Mouse (Mus musculus): ENCODE results near the gene Dolpp1. TPM values are rescaled to one million over a fixed set of nuclear protein-coding genes. Genes with fewer than 3 reads are reported as not detected.

Gene Dolpp1
- total and polyA plus RNA-seq, 3 experiments, result 17.9 to 22.3 (median 19.2) TPM

- Histone ChIP-seq H3K36me3 (replicated peaks in 1 of 2; ENCODE audit: control insufficient read depth in 1 of 2, insufficient read depth in 1 of 2, low read length in 1 of 2) (peaks cover 52 to 90% of the 10 kb centered on the region in 2 experiments), H3K4me3 (replicated peaks in 1 of 3; ENCODE audit: low read depth in 2 of 3, low read length in 2 of 3, poor library complexity in 1 of 3) (no peak overlapping the region), H3K9ac (ENCODE audit: insufficient read depth, low read depth) (no peak overlapping the region), H3K27me3 (replicated peaks) (no peaks in the 10 kb centered on the region), H3K79me2 (replicated peaks; ENCODE audit: control insufficient read depth, extremely low read depth, insufficient read depth, poor library complexity, severe bottlenecking) (no peaks in the 10 kb centered on the region), H3K27ac (ENCODE audit: insufficient read depth, low read depth) (no peak overlapping the region), H3K9me3 (replicated peaks; ENCODE audit: low read length) (no peaks in the 10 kb centered on the region), H3K4me1 (ENCODE audit: control insufficient read depth in 1 of 2, insufficient read depth in 2 of 2) (no peaks in the 10 kb centered on the region), H3K4me2 (ENCODE audit: insufficient read depth, low read depth, poor library complexity, severe bottlenecking) (no peak overlapping the region)
- dilution Hi-C loops (cut with MboI; ENCODE audit: extremely low pct_ligation_motif_present, extremely low pct_unique_long_range_greater_than_20kb, low sequenced_read_pairs), result no loop called here
- no peak for DNase-seq (ENCODE audit: extremely low read depth)
- TF ChIP-seq USF2 (conservative IDR thresholded peaks at IDR 0.05; ENCODE audit: low read depth, low read length), result no peak
- in situ Hi-C loops (cut with MboI; ENCODE audit: low pct_ligation_motif_present, low pct_unique_long_range_greater_than_20kb, low sequenced_read_pairs), result no loop called here
These were observed 14.3 kb upstream of the Dolpp1 start for GRCm38 (mm10) chr2:30377721-30378120.

DNA sequence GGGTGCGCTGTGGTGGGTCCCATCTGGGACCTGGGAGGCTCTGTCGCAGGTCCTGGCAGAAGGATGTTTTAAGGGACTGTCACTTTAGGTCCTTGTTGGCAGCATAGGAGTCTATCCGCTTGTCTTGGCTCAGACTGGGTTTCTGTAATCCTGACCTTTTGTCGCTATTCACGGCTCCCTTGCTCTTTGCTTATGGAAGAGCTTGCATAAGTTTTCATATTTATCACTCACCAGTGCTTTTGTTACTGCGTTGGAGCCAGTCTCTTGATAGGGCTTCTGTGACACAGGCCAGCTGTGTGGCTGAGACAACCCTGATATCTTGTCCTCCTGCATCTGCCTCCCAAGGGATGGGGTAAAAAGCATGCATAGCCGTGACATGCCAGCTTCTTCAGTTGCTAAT is 12.7 kb upstream of the Dolpp1 start:
- DNase-seq (ENCODE audit: extremely low read depth), result no peak
- in situ Hi-C loops (cut with MboI; ENCODE audit: low pct_ligation_motif_present, low pct_unique_long_range_greater_than_20kb, low sequenced_read_pairs), result no loop called here
- H3K9ac ChIP-seq (ENCODE audit: insufficient read depth, low read depth), result no peak overlapping the region
- no peaks in the 10 kb centered on the region for H3K4me1 ChIP-seq (ENCODE audit: control insufficient read depth in 1 of 2, insufficient read depth in 2 of 2)
- no peaks in the 10 kb centered on the region for H3K79me2 ChIP-seq (replicated peaks; ENCODE audit: control insufficient read depth, extremely low read depth, insufficient read depth, poor library complexity, severe bottlenecking)
- no peak overlapping the region for H3K4me3 ChIP-seq (replicated peaks in 1 of 3; ENCODE audit: low read depth in 2 of 3, low read length in 2 of 3, poor library complexity in 1 of 3)
- dilution Hi-C loops (cut with MboI; ENCODE audit: extremely low pct_ligation_motif_present, extremely low pct_unique_long_range_greater_than_20kb, low sequenced_read_pairs), result no loop called here
- H3K27ac ChIP-seq (ENCODE audit: insufficient read depth, low read depth), result no peak overlapping the region
- TF ChIP-seq PAX5 (IDR thresholded peaks at IDR 0.05; ENCODE audit: low read length) (no peak), HCFC1 (IDR thresholded peaks at IDR 0.05; ENCODE audit: low read depth, low read length) (no peak), MAZ (IDR thresholded peaks at IDR 0.05; ENCODE audit: low read depth, low read length) (no peak), NRF1 (IDR thresholded peaks at IDR 0.05; ENCODE audit: low read depth, low read length) (no peak), KAT2A (IDR thresholded peaks at IDR 0.05; ENCODE audit: insufficient replicate concordance, low read length) (no peak)
- H3K4me2 ChIP-seq (ENCODE audit: insufficient read depth, low read depth, poor library complexity, severe bottlenecking), result no peak overlapping the region
- H3K9me3 ChIP-seq (replicated peaks; ENCODE audit: low read length), result no peaks in the 10 kb centered on the region
- peaks cover 55 to 92% of the 10 kb centered on the region in 2 experiments for H3K36me3 ChIP-seq (replicated peaks in 1 of 2; ENCODE audit: control insufficient read depth in 1 of 2, insufficient read depth in 1 of 2, low read length in 1 of 2)
- no peaks in the 10 kb centered on the region for H3K27me3 ChIP-seq (replicated peaks)

- no peak overlapping the region for H3K27ac ChIP-seq (ENCODE audit: insufficient read depth, low read depth)
- no peak overlapping the region for H3K4me3 ChIP-seq (replicated peaks in 1 of 3; ENCODE audit: low read depth in 2 of 3, low read length in 2 of 3, poor library complexity in 1 of 3)
- no peak overlapping the region for H3K9ac ChIP-seq (ENCODE audit: insufficient read depth, low read depth)
- H3K27me3 ChIP-seq (replicated peaks), result no peaks in the 10 kb centered on the region
- no peak for TF ChIP-seq MAFK (IDR thresholded peaks at IDR 0.05; ENCODE audit: insufficient replicate concordance, low read length)
- TF ChIP-seq JUND (conservative IDR thresholded peaks at IDR 0.05; ENCODE audit: low read depth, low read length), result no peak
- no peak for TF ChIP-seq POLR2A (IDR thresholded peaks at IDR 0.05; ENCODE audit: low read depth, low read length)
- TF ChIP-seq SMC3 (IDR thresholded peaks at IDR 0.05; ENCODE audit: low read depth, low read length), result no peak
- TF ChIP-seq ZC3H11A (IDR thresholded peaks at IDR 0.05; ENCODE audit: low read depth, low read length), result no peak
- TF ChIP-seq E2F4 (IDR thresholded peaks at IDR 0.05; ENCODE audit: insufficient replicate concordance, low read depth, low read length), result no peak
- no peak for TF ChIP-seq MXI1 (IDR thresholded peaks at IDR 0.05; ENCODE audit: low read depth, low read length)
- no peak for TF ChIP-seq NRF1 (IDR thresholded peaks at IDR 0.05; ENCODE audit: low read depth, low read length)
- TF ChIP-seq USF2 (conservative IDR thresholded peaks at IDR 0.05; ENCODE audit: low read depth, low read length), result no peak
- no peak for TF ChIP-seq KAT2A (IDR thresholded peaks at IDR 0.05; ENCODE audit: insufficient replicate concordance, low read length)
- no peak for TF ChIP-seq NELFE (IDR thresholded peaks at IDR 0.05; ENCODE audit: low read depth, low read length)
- no peak for TF ChIP-seq POLR2AphosphoS2 (IDR thresholded peaks at IDR 0.05; ENCODE audit: low read depth, low read length)
- no peak for TF ChIP-seq MAX (IDR thresholded peaks at IDR 0.05; ENCODE audit: low read length)
- no peak for TF ChIP-seq GABPA (IDR thresholded peaks at IDR 0.05; ENCODE audit: insufficient replicate concordance, low read depth, low read length)
- TF ChIP-seq PAX5 (IDR thresholded peaks at IDR 0.05; ENCODE audit: low read length), result no peak
- TF ChIP-seq MAZ (IDR thresholded peaks at IDR 0.05; ENCODE audit: low read depth, low read length), result no peak
- no peak for TF ChIP-seq JUN (IDR thresholded peaks at IDR 0.05; ENCODE audit: insufficient read depth, low read depth, low read length)
- TF ChIP-seq ELF1 (IDR thresholded peaks at IDR 0.05; ENCODE audit: low read depth, low read length), result no peak
- no peak for TF ChIP-seq MEF2A (IDR thresholded peaks at IDR 0.05; ENCODE audit: borderline replicate concordance, low read depth, low read length)
- in situ Hi-C loops (cut with MboI; ENCODE audit: low pct_ligation_motif_present, low pct_unique_long_range_greater_than_20kb, low sequenced_read_pairs), result no loop called here
- no peaks in the 10 kb centered on the region for H3K79me2 ChIP-seq (replicated peaks; ENCODE audit: control insufficient read depth, extremely low read depth, insufficient read depth, poor library complexity, severe bottlenecking)
- dilution Hi-C loops (cut with MboI; ENCODE audit: extremely low pct_ligation_motif_present, extremely low pct_unique_long_range_greater_than_20kb, low sequenced_read_pairs), result no loop called here
- H3K4me2 ChIP-seq (ENCODE audit: insufficient read depth, low read depth, poor library complexity, severe bottlenecking), result no peak overlapping the region
- DNase-seq (ENCODE audit: extremely low read depth), result no peak
- H3K36me3 ChIP-seq (replicated peaks in 1 of 2; ENCODE audit: control insufficient read depth in 1 of 2, insufficient read depth in 1 of 2, low read length in 1 of 2), result peaks cover 58 to 96% of the 10 kb centered on the region in 2 experiments
- H3K9me3 ChIP-seq (replicated peaks; ENCODE audit: low read length), result no peaks in the 10 kb centered on the region
- no peaks in the 10 kb centered on the region for H3K4me1 ChIP-seq (ENCODE audit: control insufficient read depth in 1 of 2, insufficient read depth in 2 of 2)
These were observed 11.3 kb upstream of the Dolpp1 start for GRCm38 (mm10) chr2:30380564-30381376.
